Mouse (Mus musculus) hindbrain, embryonic 15.5 days (tissue): ENCODE measurements around the gene Gp1bb. TPM values are rescaled to one million over a fixed set of nuclear protein-coding genes. Genes with fewer than 3 reads are reported as not detected.
A peak's percentile ranks its signal among the peaks of the same experiment; 100 is the strongest.

Experiments used
- ATAC-seq: fragments of 200-750 bp; cut with Nextera tagmentation; 2 replicates; pipeline ENCODE4 v1.8.0; 2017; ENCODE audit warnings: low read depth, moderate number of reproducible peaks, moderate TSS enrichment; ENCODE audit not compliant: low FRiP score
- H3K27ac ChIP-seq: fragments of 300-500 bp; sonication (generic); replicated peaks from 2 replicates; pipeline ENCODE4 v1.5.1; 2015; ENCODE audit warnings: mild to moderate bottlenecking, inconsistent platforms
- H3K27me3 ChIP-seq: fragments of 300-500 bp; sonication (generic); 2 replicates; pipeline ENCODE4 v1.6.1; 2015; ENCODE audit warnings: control low read depth, inconsistent platforms
- H3K36me3 ChIP-seq: fragments of 300-500 bp; sonication (generic); 2 replicates; pipeline ENCODE4 v1.6.1; 2015; ENCODE audit warnings: control low read depth, inconsistent platforms
- H3K4me1 ChIP-seq: fragments of 300-500 bp; sonication (generic); replicated peaks from 2 replicates; pipeline ENCODE4 v1.6.1; 2015; ENCODE audit warnings: control low read depth, inconsistent platforms
- H3K4me2 ChIP-seq: fragments of 300-500 bp; sonication (generic); 2 replicates; pipeline ENCODE4 v1.6.1; 2015; ENCODE audit warnings: moderate library complexity, mild to moderate bottlenecking, inconsistent platforms
- H3K4me3 ChIP-seq: fragments of 300-500 bp; sonication (generic); 2 replicates; pipeline ENCODE4 v1.5.1; 2015; ENCODE audit warnings: mild to moderate bottlenecking, inconsistent platforms
- H3K9ac ChIP-seq: fragments of 300-500 bp; sonication (generic); 2 replicates; pipeline ENCODE4 v1.6.1; 2015; ENCODE audit warnings: inconsistent platforms
- H3K9me3 ChIP-seq: fragments of 300-500 bp; sonication (generic); 2 replicates; pipeline ENCODE4 v1.6.1; 2016; ENCODE audit warnings: control low read depth, inconsistent platforms
- WGBS: fragments of 180-500 bp; shearing (Covaris S2); methylation state at CpG from one replicate; pipeline ENCODE4 v1.1.7; 2015; 5-methylcytosine and 5-hydroxymethylcytosine counted together
- polyA plus RNA-seq: library from polyadenylated mRNA; unstranded; fragments of >200 nt; fragmentation: Nextera tagmentation; extraction: Ambion mirVana; gene quantifications from 2 replicates; pipeline ENCODE4 v1.2.1, GENCODE M21; 2015

Gp1bb gene
- 11.8 and 14.8 TPM in 2 replicates for polyA plus RNA-seq

GRCm38 (mm10) chr16:18622019-18622418 is at the start of gene Gp1bb:
Gp1bb (minus strand) TSS chr16:18622403.
- peak within 1 kb of the TSS; percentile 72 for H3K4me2 ChIP-seq
- H3K27ac ChIP-seq, result no peak within 1 kb of the TSS
- peaks cover 80% of the 10 kb centered on the region for H3K27me3 ChIP-seq
- WGBS, result 21% methylated on average over 17 of the region's 17 CpGs
- H3K4me1 ChIP-seq, result peaks cover 38% of the 10 kb centered on the region
- H3K4me3 ChIP-seq, result peak within 1 kb of the TSS; percentile 33
- no peak for ATAC-seq
- peak within 1 kb of the TSS; percentile 26; the same call in 1 of the 2 replicates for H3K9ac ChIP-seq
- no peaks in the 10 kb centered on the region for H3K9me3 ChIP-seq
- H3K36me3 ChIP-seq, result peaks cover 32% of the 10 kb centered on the region

- no peak for ATAC-seq
- no peaks in the 10 kb centered on the region for H3K27me3 ChIP-seq
- no peak overlapping the region for H3K27ac ChIP-seq
- no peak overlapping the region for H3K4me3 ChIP-seq
- no peaks in the 10 kb centered on the region for H3K9me3 ChIP-seq
- H3K9ac ChIP-seq, result no peak overlapping the region
- H3K4me1 ChIP-seq, result no peaks in the 10 kb centered on the region
- 73% methylated on average over 6 of the region's 6 CpGs for WGBS
- H3K36me3 ChIP-seq, result no peaks in the 10 kb centered on the region
- no peak overlapping the region for H3K4me2 ChIP-seq
Measured at GRCm38 (mm10) chr16:18669914-18670313, 47.7 kb upstream of the Gp1bb start.

GRCm38 (mm10) chr16:18658597-18658996 is 36.4 kb upstream of the Gp1bb start:
- Histone ChIP-seq H3K4me2 (no peak overlapping the region), H3K9me3 (no peaks in the 10 kb centered on the region), H3K9ac (no peak overlapping the region), H3K27me3 (no peaks in the 10 kb centered on the region), H3K27ac (no peak overlapping the region), H3K36me3 (no peaks in the 10 kb centered on the region), H3K4me3 (no peak overlapping the region), H3K4me1 (no peaks in the 10 kb centered on the region)
- ATAC-seq, result no peak
- 85% methylated on average over 4 of the region's 4 CpGs for WGBS

- Histone ChIP-seq H3K4me3 (no peak overlapping the region), H3K27ac (no peak overlapping the region), H3K36me3 (no peaks in the 10 kb centered on the region), H3K4me1 (no peaks in the 10 kb centered on the region), H3K4me2 (no peak overlapping the region), H3K9me3 (no peaks in the 10 kb centered on the region), H3K27me3 (no peaks in the 10 kb centered on the region), H3K9ac (no peak overlapping the region)
- WGBS, result 67% methylated on average over 5 of the region's 5 CpGs
- ATAC-seq, result no peak
Measured at GRCm38 (mm10) chr16:18655372-18656098, 33.3 kb upstream of the Gp1bb start.

GRCm38 (mm10) chr16:18653290-18654160 is 31.3 kb upstream of the Gp1bb start:
- Histone ChIP-seq H3K4me3 (no peak overlapping the region), H3K4me1 (no peaks in the 10 kb centered on the region), H3K27ac (no peak overlapping the region), H3K9ac (no peak overlapping the region), H3K36me3 (no peaks in the 10 kb centered on the region), H3K27me3 (no peaks in the 10 kb centered on the region), H3K9me3 (no peaks in the 10 kb centered on the region), H3K4me2 (no peak overlapping the region)
- WGBS, result 93% methylated on average over 6 of the region's 6 CpGs
- no peak for ATAC-seq

GRCm38 (mm10) chr16:18649126-18649525 is 26.9 kb upstream of the Gp1bb start:
- Histone ChIP-seq H3K4me1 (no peaks in the 10 kb centered on the region), H3K36me3 (no peaks in the 10 kb centered on the region), H3K4me3 (no peak overlapping the region), H3K9ac (no peak overlapping the region), H3K27me3 (no peaks in the 10 kb centered on the region), H3K27ac (no peak overlapping the region), H3K9me3 (no peaks in the 10 kb centered on the region), H3K4me2 (no peak overlapping the region)
- WGBS, result 68% methylated on average over 3 of the region's 3 CpGs
- ATAC-seq, result no peak

GRCm38 (mm10) chr16:18645329-18645728 is 23.1 kb upstream of the Gp1bb start:
- H3K27ac ChIP-seq, result no peak overlapping the region
- no peaks in the 10 kb centered on the region for H3K9me3 ChIP-seq
- 80% methylated on average over 6 of the region's 6 CpGs for WGBS
- H3K9ac ChIP-seq, result no peak overlapping the region
- no peaks in the 10 kb centered on the region for H3K36me3 ChIP-seq
- no peaks in the 10 kb centered on the region for H3K4me1 ChIP-seq
- H3K27me3 ChIP-seq, result no peaks in the 10 kb centered on the region
- ATAC-seq, result no peak
- no peak overlapping the region for H3K4me3 ChIP-seq
- no peak overlapping the region for H3K4me2 ChIP-seq

- Histone ChIP-seq H3K4me1 (no peaks in the 10 kb centered on the region), H3K9me3 (no peaks in the 10 kb centered on the region), H3K4me2 (no peak overlapping the region), H3K27me3 (no peaks in the 10 kb centered on the region), H3K4me3 (no peak overlapping the region), H3K27ac (no peak overlapping the region), H3K9ac (no peak overlapping the region), H3K36me3 (no peaks in the 10 kb centered on the region)
- ATAC-seq, result no peak
- WGBS, result 81% methylated on average over 4 of the region's 4 CpGs
Measured at GRCm38 (mm10) chr16:18644485-18644884, 22.3 kb upstream of the Gp1bb start.

GRCm38 (mm10) chr16:18643406-18643998 is 21.3 kb upstream of the Gp1bb start:
- Histone ChIP-seq H3K9ac (no peak overlapping the region), H3K9me3 (no peaks in the 10 kb centered on the region), H3K4me1 (no peaks in the 10 kb centered on the region), H3K27ac (no peak overlapping the region), H3K36me3 (no peaks in the 10 kb centered on the region), H3K27me3 (no peaks in the 10 kb centered on the region), H3K4me2 (no peak overlapping the region), H3K4me3 (no peak overlapping the region)
- ATAC-seq, result no peak
- 86% methylated on average over 11 of the region's 11 CpGs for WGBS

- Histone ChIP-seq H3K36me3 (no peaks in the 10 kb centered on the region), H3K4me2 (no peak overlapping the region), H3K27me3 (no peaks in the 10 kb centered on the region), H3K9me3 (no peaks in the 10 kb centered on the region), H3K4me1 (no peaks in the 10 kb centered on the region), H3K9ac (no peak overlapping the region), H3K27ac (no peak overlapping the region), H3K4me3 (no peak overlapping the region)
- 85% methylated on average over 4 of the region's 4 CpGs for WGBS
- ATAC-seq, result no peak
Measured at GRCm38 (mm10) chr16:18642897-18643296, 20.7 kb upstream of the Gp1bb start.

GRCm38 (mm10) chr16:18642291-18642690 is 20.1 kb upstream of the Gp1bb start:
- no peak overlapping the region for H3K27ac ChIP-seq
- no peak for ATAC-seq
- no peak overlapping the region for H3K4me3 ChIP-seq
- H3K36me3 ChIP-seq, result no peaks in the 10 kb centered on the region
- H3K9me3 ChIP-seq, result no peaks in the 10 kb centered on the region
- no peaks in the 10 kb centered on the region for H3K27me3 ChIP-seq
- H3K4me1 ChIP-seq, result no peaks in the 10 kb centered on the region
- 58% methylated on average over 7 of the region's 7 CpGs for WGBS
- H3K4me2 ChIP-seq, result no peak overlapping the region
- H3K9ac ChIP-seq, result no peak overlapping the region

GRCm38 (mm10) chr16:18639382-18639929 is 17.3 kb upstream of the Gp1bb start:
- 93% methylated on average over 1 of the region's 1 CpGs for WGBS
- H3K36me3 ChIP-seq, result no peaks in the 10 kb centered on the region
- H3K9ac ChIP-seq, result no peak overlapping the region
- ATAC-seq, result no peak
- no peaks in the 10 kb centered on the region for H3K27me3 ChIP-seq
- H3K27ac ChIP-seq, result no peak overlapping the region
- no peak overlapping the region for H3K4me2 ChIP-seq
- no peaks in the 10 kb centered on the region for H3K4me1 ChIP-seq
- no peaks in the 10 kb centered on the region for H3K9me3 ChIP-seq
- H3K4me3 ChIP-seq, result no peak overlapping the region
